Mouse (Mus musculus) limb, embryonic 12.5 days (tissue): Measurements from ENCODE around the gene Cnot4. TPM values are rescaled to one million over a fixed set of nuclear protein-coding genes. Genes with fewer than 3 reads are reported as not detected.

Source experiments
- ATAC-seq: fragments of 200-750 bp; cut with Nextera tagmentation; 2 replicates; pipeline ENCODE4 v1.8.0; 2017; ENCODE audit warnings: low read depth, moderate TSS enrichment; ENCODE audit not compliant: insufficient number of reproducible peaks, insufficient read depth, low FRiP score, low TSS enrichment
- H3K27ac ChIP-seq: fragments of 300-500 bp; sonication (generic); 2 replicates; pipeline ENCODE4 v1.5.1; 2016; ENCODE audit warnings: mild to moderate bottlenecking, moderate library complexity
- H3K27me3 ChIP-seq: fragments of 300-500 bp; sonication (generic); 2 replicates; pipeline ENCODE4 v1.6.1; 2016; ENCODE audit warnings: mild to moderate bottlenecking, moderate library complexity
- H3K36me3 ChIP-seq: fragments of 300-500 bp; sonication (generic); 2 replicates; pipeline ENCODE4 v1.6.1; 2016; ENCODE audit warnings: mild to moderate bottlenecking, moderate library complexity
- H3K4me1 ChIP-seq: fragments of 300-500 bp; sonication (generic); replicated peaks from 2 replicates; pipeline ENCODE4 v1.6.1; 2016
- H3K4me2 ChIP-seq: fragments of 300-500 bp; sonication (generic); 2 replicates; pipeline ENCODE4 v1.6.1; 2016; ENCODE audit warnings: mild to moderate bottlenecking, moderate library complexity
- H3K4me3 ChIP-seq: fragments of 300-500 bp; sonication (generic); replicated peaks from 2 replicates; pipeline ENCODE4 v1.5.1; 2016; ENCODE audit warnings: mild to moderate bottlenecking
- H3K9ac ChIP-seq: fragments of 300-500 bp; sonication (generic); replicated peaks from 2 replicates; pipeline ENCODE4 v1.6.1; 2016; ENCODE audit warnings: mild to moderate bottlenecking, moderate library complexity
- H3K9me3 ChIP-seq: fragments of 300-500 bp; sonication (generic); 2 replicates; pipeline ENCODE4 v1.6.1; 2016; ENCODE audit warnings: mild to moderate bottlenecking, moderate library complexity
- WGBS: fragments of 180-500 bp; shearing (Covaris S2); methylation state at CpG from one replicate; pipeline ENCODE4 v1.1.7; 2016; 5-methylcytosine and 5-hydroxymethylcytosine counted together
- polyA plus RNA-seq: library from polyadenylated mRNA; unstranded; fragments of >200 nt; fragmentation: Nextera tagmentation; extraction: Ambion mirVana; gene quantifications from 2 replicates; pipeline ENCODE4 v1.2.1, GENCODE M21; 2016

Cnot4 gene
- polyA plus RNA-seq, 1 experiment from 2014 or later: 26.6 TPM

DNA sequence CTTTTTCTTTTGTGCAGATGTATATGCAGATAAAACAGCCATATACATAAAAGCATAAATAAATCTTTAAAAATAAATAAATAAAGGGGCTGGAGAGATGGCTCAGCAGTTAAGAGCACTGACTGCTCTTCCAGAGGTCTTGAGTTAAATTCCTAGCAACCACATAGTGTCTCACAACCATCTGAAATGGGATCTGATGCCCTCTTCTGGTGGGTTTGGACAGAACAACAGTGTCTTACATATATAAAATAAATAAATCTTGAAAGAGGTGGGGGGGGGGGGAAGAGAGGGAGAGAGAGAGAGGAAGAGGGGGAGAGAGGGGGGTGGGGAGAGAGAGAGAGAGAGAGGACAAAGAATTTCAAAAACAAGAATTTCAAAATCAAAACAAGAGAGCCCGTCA lies 6.8 kb upstream of the Cnot4 start:
- Histone ChIP-seq H3K4me1 (no peaks in the 10 kb centered on the region), H3K4me2 (no peak overlapping the region), H3K27me3 (no peaks in the 10 kb centered on the region), H3K9ac (no peak overlapping the region), H3K9me3 (peaks cover 8% of the 10 kb centered on the region; the same call in 1 of the 2 replicates), H3K36me3 (no peaks in the 10 kb centered on the region), H3K27ac (no peak overlapping the region), H3K4me3 (no peak overlapping the region)
- 84% methylated on average over 1 of the region's 1 CpGs for WGBS
- no peak for ATAC-seq

DNA sequence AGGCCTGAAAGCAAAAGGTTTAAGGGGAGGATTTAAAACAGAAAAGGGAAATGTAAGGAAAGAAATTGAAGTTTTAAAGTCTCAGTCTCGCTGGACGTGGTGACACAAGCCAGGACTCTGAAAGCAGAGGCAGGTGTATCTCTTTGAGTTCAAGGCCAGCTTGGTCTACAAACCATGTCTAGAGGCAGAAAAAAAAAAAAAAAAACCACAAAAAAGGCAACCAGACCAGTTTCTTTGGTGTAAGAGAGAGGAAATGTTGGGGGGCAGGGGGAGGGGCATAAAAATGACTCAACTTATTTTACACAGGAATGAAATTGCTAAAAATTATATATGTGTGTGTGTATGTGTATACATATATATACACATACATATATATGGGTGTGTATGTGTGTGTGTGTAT lies 1.3 kb upstream of the Cnot4 start:
- Histone ChIP-seq H3K36me3 (no peaks in the 10 kb centered on the region), H3K27ac (no peak overlapping the region), H3K27me3 (no peaks in the 10 kb centered on the region), H3K9me3 (no peaks in the 10 kb centered on the region), H3K9ac (0 out of 2 replicates have a peak overlapping the region, but pooled peaks have one; percentile 19), H3K4me2 (peak overlapping the region; percentile 89), H3K4me3 (no peak overlapping the region; the same call in 1 of the 2 replicates), H3K4me1 (peaks cover 13% of the 10 kb centered on the region)
- WGBS: 56% methylated on average over 2 of the region's 2 CpGs
- no peak for ATAC-seq

DNA sequence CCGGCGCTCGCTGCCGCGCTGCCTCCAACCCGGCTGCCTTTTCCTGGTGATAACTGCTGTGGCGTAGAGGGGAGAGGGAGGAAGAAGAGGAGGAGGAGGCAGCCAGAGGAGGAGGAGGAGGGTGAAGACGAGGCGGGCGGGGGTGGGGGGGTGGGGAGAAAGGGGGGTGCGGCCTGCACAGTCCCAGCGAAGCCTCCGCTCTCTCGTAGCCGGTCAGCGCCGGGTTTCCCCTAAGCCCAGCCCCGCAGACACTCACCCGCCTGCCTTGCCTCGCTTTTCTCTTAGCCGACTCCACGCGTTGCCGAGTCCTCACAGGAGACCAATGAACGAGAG lies 312 bp downstream of the Cnot4 start:
- Histone ChIP-seq H3K4me1 (peaks cover 13% of the 10 kb centered on the region), H3K4me2 (peak overlapping the region; percentile 89), H3K4me3 (peak overlapping the region; percentile 78), H3K27ac (peak overlapping the region; percentile 87), H3K9ac (peak overlapping the region; percentile 85), H3K36me3 (no peaks in the 10 kb centered on the region), H3K27me3 (no peaks in the 10 kb centered on the region), H3K9me3 (no peaks in the 10 kb centered on the region)
- under 1% methylated on average over 22 of the region's 25 CpGs for WGBS
- ATAC-seq: peak; percentile 92

DNA sequence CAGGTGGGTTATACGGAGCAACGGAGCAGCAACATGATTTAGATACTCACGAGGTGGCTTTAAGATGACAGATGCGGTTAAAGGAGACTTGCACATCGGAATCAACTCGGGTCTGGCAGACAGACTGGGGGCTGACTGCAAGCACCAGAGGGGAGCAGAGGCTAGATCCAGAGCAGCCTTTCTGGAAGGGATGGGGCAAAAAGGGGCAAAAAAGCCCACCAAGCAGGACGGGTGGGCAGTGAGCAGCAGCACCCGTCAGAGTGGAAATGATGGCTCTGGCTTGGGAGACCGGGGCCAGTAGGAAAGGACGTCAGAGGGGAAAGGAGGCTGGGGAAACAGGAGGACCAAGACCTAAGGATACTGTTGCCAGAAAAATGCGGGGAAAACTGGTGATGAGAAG lies 718 bp downstream of the Cnot4 start:
- Histone ChIP-seq H3K27ac (peak overlapping the region; percentile 87), H3K27me3 (no peaks in the 10 kb centered on the region), H3K4me3 (peak overlapping the region; percentile 78), H3K4me1 (peaks cover 13% of the 10 kb centered on the region), H3K4me2 (peak overlapping the region; percentile 89), H3K36me3 (no peaks in the 10 kb centered on the region), H3K9me3 (no peaks in the 10 kb centered on the region), H3K9ac (peak overlapping the region; percentile 85)
- 1% methylated on average over 11 of the region's 11 CpGs for WGBS
- ATAC-seq: 0 out of 2 replicates have a peak, but pooled peaks have one; percentile 1

DNA sequence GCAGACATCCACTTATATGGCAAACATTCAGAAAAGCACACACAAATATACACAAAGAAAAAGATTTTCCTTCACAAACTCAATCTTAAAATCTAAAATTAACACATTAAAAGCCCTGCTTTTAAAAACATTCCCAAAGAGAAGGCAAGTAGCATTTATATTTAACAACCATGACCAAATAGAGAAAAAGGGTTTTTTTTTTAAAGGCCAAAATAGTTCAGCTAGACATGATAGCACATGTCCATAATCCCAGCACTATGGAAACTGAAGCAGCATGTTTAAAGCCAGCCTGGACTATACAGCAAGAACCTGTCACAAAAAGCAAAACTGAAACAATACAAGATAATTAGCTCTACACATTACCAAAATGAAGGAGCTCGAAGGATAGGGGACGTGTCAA lies 11.0 kb downstream of the Cnot4 start:
- no peak overlapping the region for H3K27ac ChIP-seq
- H3K9ac ChIP-seq: no peak overlapping the region
- H3K4me2 ChIP-seq: no peak overlapping the region
- no peaks in the 10 kb centered on the region for H3K4me1 ChIP-seq
- ATAC-seq: no peak
- peaks cover 6% of the 10 kb centered on the region; the same call in 1 of the 2 replicates for H3K36me3 ChIP-seq
- H3K9me3 ChIP-seq: no peaks in the 10 kb centered on the region
- H3K4me3 ChIP-seq: no peak overlapping the region
- WGBS: 76% methylated on average over 2 of the region's 2 CpGs
- no peaks in the 10 kb centered on the region for H3K27me3 ChIP-seq

DNA sequence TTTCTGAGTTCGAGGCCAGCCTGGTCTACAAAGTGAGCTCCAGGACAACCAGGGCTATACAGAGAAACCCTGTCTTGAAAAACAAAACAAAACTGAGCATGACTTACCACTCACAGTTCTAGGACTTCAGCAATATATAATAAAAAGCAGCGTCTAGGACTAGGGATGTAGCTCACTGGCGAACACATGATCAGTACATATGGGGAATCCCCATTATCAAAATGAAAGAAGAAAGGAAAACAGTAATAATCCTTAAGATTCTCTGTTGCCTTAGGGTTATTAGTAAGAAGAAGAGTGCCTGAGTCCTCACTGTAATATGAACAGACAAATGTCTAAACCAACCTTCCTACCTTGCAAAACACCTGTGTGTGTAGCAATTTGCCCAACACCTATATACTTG lies 11.6 kb downstream of the Cnot4 start:
- H3K27ac ChIP-seq: no peak overlapping the region
- WGBS: 96% methylated on average over 3 of the region's 3 CpGs
- H3K9ac ChIP-seq: no peak overlapping the region
- no peak overlapping the region for H3K4me2 ChIP-seq
- no peaks in the 10 kb centered on the region for H3K4me1 ChIP-seq
- no peaks in the 10 kb centered on the region for H3K9me3 ChIP-seq
- H3K27me3 ChIP-seq: no peaks in the 10 kb centered on the region
- no peak for ATAC-seq
- peaks cover 6% of the 10 kb centered on the region; the same call in 1 of the 2 replicates for H3K36me3 ChIP-seq
- no peak overlapping the region for H3K4me3 ChIP-seq

DNA sequence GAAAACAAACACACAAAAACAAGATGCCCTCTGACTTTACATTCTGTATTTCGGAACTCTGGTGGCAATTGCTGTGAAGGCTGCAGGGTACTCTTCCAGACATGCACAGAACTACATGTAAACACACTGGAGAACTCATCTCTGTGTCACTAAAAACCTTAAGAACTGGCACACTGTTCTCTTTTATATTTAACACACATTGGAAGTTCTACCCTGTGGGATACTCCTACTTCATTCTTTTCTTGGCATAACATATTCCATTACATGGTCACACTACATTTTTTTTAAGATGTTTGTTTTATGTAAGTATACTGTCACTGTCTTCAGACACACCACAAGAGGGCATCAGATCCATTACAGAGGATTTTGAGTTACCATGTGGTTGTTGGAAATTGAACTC lies 31.1 kb downstream of the Cnot4 start:
- ATAC-seq: no peak
- H3K4me3 ChIP-seq: no peak overlapping the region
- H3K9me3 ChIP-seq: no peaks in the 10 kb centered on the region
- peaks cover 5% of the 10 kb centered on the region; the same call in 1 of the 2 replicates for H3K36me3 ChIP-seq
- no peaks in the 10 kb centered on the region for H3K27me3 ChIP-seq
- 100% methylated on average over 1 of the region's 1 CpGs for WGBS
- no peak overlapping the region for H3K9ac ChIP-seq
- H3K4me2 ChIP-seq: no peak overlapping the region
- H3K4me1 ChIP-seq: no peaks in the 10 kb centered on the region
- no peak overlapping the region for H3K27ac ChIP-seq

DNA sequence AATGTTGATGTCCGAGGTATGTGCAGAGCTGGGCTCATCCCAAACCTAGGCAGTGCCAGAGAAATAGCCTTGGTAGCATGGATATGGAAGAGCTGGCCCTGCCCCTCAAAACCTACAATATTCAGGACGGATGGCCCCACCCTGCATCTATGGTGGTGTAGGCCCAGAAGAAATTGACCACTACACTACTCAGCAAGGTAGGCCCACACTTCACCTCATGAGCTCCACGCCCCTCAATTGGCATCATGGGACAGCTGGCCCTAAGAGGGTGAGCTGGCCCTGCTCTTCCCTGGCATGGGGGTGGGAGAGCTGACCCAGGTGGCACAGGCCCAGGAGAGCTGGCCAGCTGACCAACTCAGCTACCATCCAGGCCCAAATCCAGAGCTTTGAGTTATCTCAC lies 48.6 kb downstream of the Cnot4 start:
- H3K4me3 ChIP-seq: no peak overlapping the region
- H3K9me3 ChIP-seq: no peaks in the 10 kb centered on the region
- no peak overlapping the region for H3K4me2 ChIP-seq
- peaks cover 6% of the 10 kb centered on the region; the same call in 1 of the 2 replicates for H3K36me3 ChIP-seq
- H3K4me1 ChIP-seq: no peaks in the 10 kb centered on the region
- no peak overlapping the region for H3K9ac ChIP-seq
- no peak overlapping the region for H3K27ac ChIP-seq
- 97% methylated on average over 3 of the region's 3 CpGs for WGBS
- H3K27me3 ChIP-seq: no peaks in the 10 kb centered on the region
- no peak for ATAC-seq

DNA sequence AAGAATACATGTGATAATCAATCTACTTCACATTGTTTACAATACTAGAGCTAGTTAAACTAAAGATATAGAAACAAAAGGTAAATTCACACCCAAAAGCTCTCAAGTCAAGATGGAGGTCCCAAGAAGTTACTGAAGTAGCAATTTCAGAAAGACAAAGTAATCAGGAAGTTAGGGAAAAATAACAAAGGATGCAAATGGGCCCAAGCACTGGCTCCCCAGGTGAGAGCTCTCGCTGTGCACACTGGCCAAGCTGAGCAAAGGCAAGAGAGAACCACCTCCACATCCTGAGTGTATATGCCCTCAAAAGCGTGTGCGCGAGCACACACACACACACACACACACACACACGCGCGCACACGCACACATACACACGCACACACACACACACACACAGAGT lies 58.4 kb downstream of the Cnot4 start:
- no peak for ATAC-seq
- Histone ChIP-seq H3K36me3 (peaks cover 43% of the 10 kb centered on the region), H3K27ac (no peak overlapping the region), H3K4me3 (no peak overlapping the region), H3K4me1 (no peaks in the 10 kb centered on the region), H3K9me3 (no peaks in the 10 kb centered on the region), H3K9ac (no peak overlapping the region), H3K4me2 (no peak overlapping the region), H3K27me3 (no peaks in the 10 kb centered on the region)
- 96% methylated on average over 9 of the region's 9 CpGs for WGBS

DNA sequence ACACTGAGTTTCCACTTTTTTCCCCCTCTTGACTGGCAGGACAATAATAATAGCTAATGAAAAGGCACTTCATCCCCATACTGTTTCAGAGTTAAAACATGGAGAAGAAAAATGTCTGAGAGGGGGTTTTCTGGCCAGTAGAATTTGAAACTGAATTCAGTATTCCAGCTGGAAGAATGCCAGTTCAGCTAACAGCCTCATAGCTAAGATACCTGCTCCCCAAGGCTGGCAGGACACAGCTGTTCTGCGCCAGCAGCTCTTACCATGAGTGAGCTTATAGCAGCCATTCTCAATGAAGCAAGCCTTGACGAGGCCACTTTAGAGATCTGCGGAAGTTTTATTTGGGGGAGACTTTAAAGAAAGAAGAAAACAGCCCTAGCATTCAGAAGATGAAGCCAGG lies 62.3 kb downstream of the Cnot4 start:
- Histone ChIP-seq H3K27ac (no peak overlapping the region), H3K27me3 (no peaks in the 10 kb centered on the region), H3K36me3 (peaks cover 41% of the 10 kb centered on the region), H3K4me2 (no peak overlapping the region), H3K9me3 (no peaks in the 10 kb centered on the region), H3K9ac (no peak overlapping the region), H3K4me1 (no peaks in the 10 kb centered on the region), H3K4me3 (no peak overlapping the region)
- WGBS: 89% methylated on average over 3 of the region's 3 CpGs
- ATAC-seq: no peak

DNA sequence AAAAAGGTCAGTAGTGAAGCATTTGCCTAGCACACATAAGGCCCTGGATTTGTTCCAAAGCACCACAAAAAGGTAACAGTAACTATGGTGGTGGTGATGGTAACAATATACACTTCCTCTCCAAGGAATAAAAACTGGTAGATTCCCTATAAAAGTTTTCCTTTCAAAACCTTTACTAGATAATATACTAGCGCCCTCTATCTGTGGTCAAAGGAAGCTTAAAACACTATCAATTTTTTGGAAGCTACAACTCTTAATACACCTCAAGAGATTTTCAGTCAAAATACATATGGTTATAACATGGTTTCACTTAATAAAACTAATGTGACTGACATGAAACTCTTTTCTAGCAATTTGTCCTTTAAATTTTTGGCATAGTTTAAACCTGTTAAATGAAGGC lies 71.1 kb downstream of the Cnot4 start:
- H3K27me3 ChIP-seq: no peaks in the 10 kb centered on the region
- H3K4me2 ChIP-seq: no peak overlapping the region
- WGBS: 27% methylated on average over 1 of the region's 1 CpGs
- no peak overlapping the region for H3K4me3 ChIP-seq
- ATAC-seq: no peak
- peaks cover 30% of the 10 kb centered on the region; the same call in 1 of the 2 replicates for H3K36me3 ChIP-seq
- H3K9ac ChIP-seq: no peak overlapping the region
- no peaks in the 10 kb centered on the region for H3K9me3 ChIP-seq
- H3K27ac ChIP-seq: no peak overlapping the region
- no peaks in the 10 kb centered on the region for H3K4me1 ChIP-seq

DNA sequence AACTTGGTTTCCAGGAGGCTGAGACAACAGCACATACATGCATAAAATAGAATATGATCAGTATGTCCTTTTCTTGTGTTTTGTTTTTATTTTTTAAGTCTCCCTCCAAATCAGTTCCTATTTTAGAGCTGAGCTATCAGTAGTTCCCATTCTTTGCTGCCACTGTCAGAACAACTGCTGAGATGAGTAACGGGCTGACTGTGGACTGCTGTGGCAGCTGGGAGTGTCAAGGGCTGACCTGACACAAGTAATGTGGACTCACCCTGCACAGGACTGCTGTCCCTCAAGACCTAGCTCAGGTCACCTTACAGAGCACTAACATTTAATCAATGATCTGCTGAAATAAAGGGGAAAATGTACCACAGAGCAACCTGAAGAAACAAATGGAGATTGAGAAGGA lies 90.4 kb downstream of the Cnot4 start:
- no peaks in the 10 kb centered on the region for H3K9me3 ChIP-seq
- no peak for ATAC-seq
- WGBS: 95% methylated on average over 1 of the region's 1 CpGs
- H3K27me3 ChIP-seq: no peaks in the 10 kb centered on the region
- H3K9ac ChIP-seq: no peak overlapping the region
- no peak overlapping the region for H3K4me3 ChIP-seq
- H3K4me2 ChIP-seq: no peak overlapping the region
- H3K27ac ChIP-seq: no peak overlapping the region
- no peaks in the 10 kb centered on the region for H3K4me1 ChIP-seq
- peaks cover 2% of the 10 kb centered on the region; the same call in 1 of the 2 replicates for H3K36me3 ChIP-seq
